Mouse (Mus musculus): ENCODE data around the gene Olfr324.
A peak's percentile ranks its signal among the peaks of the same experiment; 100 is the strongest.

Gene Olfr324

DNA sequence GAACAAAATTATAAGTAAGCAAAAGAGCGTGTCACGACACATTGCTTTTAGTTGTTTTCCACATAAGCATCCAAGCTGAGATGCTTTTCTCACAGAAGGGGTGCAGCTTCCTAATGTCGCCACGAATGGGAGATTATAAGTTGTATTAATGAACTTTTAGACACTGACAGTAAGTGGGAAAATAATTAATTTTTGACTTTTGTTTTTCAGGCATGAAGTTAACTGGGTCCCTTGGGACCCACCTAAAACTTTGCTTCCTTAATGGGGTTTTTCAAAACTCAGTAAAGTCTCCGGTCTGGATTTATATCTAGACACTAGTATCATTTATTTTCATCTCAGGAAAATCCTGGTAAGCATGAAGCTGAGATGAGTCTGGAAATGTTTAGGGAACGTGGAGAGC lies at the start of gene Olfr324:
TSS of gene Olfr324 (plus strand) at position 301 of the 400 bp plus-strand sequence.
- DNase-seq: no peak

GRCm38 (mm10) chr11:58546322-58546721 lies 48.6 kb upstream of the Olfr324 start, which contains the start of gene Olfr329-ps:
Gene Olfr329-ps (minus strand): TSS chr11:58546422.
- DNase-seq: no peak

DNA sequence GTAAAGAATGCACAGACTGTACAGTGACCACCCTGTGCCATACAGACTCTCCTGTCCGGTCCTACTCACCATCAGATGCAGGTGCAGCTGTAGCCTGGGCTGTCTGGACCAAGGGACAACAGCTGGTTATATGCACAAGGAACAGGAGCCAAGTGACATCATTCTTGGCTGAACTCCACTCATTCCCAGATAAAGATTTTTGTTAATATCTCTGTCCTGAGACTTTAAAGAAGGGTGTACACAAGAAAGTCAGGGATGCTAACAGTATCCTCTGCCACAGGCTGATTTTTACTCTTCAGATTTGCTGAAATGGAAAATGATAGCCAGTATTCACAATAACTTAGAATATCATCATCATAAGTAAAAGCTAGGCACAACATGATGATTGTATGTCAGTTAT lies 39.4 kb upstream of the Olfr324 start, which contains the start of gene Olfr328:
TSS of gene Olfr328 (minus strand) at position 101 of the 400 bp plus-strand sequence.
- DNase-seq: no peak

DNA sequence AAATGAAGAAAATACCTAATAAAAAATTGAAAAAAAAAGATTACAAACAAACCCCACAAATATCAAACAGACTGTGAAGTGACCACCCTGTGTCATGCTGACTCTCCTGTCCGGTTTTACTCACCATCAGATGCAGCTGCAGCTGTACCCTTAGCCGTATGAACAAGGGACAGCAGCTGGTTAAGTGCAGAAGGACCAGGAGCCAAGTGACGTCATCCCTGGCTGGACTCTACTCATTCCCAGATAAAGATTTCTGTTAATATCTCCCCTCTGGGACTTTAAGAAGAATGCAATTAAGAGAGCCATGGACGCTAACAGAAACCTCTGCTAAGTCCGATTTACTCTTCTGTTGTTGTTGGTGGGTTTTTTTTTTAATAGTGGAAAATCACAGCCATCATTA lies 24.5 kb upstream of the Olfr324 start, which contains the start of gene Olfr224:
TSS of gene Olfr224 (minus strand) at position 149 of the 400 bp plus-strand sequence.
- no peak for DNase-seq

GRCm38 (mm10) chr11:58577430-58577829 lies 17.5 kb upstream of the Olfr324 start, which contains the start of gene Olfr325:
Gene Olfr325 (plus strand): TSS chr11:58577730.
- DNase-seq: no peak

- no peak for DNase-seq
Observed at GRCm38 (mm10) chr11:58578636-58579035, 16.3 kb upstream of the Olfr324 start.

- DNase-seq: peak; percentile 31 to 32
Observed at GRCm38 (mm10) chr11:58587898-58588348, 7.0 kb upstream of the Olfr324 start.

DNA sequence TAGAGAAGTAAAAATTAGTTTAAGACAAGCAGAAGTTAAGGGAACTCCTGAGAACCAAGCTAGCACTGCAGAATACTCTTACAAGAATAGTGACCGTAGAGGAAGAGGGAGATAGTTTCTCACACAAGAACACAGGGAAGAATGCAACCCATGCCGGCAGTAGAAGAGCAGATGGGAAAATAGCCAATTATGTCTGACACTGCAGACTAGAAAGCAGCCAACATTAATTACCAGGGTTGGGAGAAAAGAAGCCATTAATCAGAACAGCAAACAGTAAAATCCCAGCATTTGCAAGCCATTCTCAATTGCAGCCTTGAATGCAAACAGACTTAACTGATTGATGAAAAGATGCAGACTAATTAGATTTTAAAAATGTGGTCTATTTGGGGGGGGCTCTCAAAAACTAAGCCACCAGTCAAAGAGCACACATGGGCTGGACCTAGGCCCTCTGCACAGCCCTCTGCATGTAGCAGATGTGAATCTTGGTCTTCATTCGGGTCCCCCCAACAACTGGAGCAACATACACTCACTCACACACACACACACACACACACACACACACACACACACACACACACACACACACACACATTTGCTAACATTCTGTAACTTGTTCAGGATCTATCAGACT lies 6.2 kb upstream of the Olfr324 start:
- no peak for DNase-seq

- no peak for DNase-seq
Observed at GRCm38 (mm10) chr11:58597837-58598236, 2.9 kb downstream of the Olfr324 start.

GRCm38 (mm10) chr11:58602062-58602461 lies 7.1 kb downstream of the Olfr324 start:
- no peak for DNase-seq

DNA sequence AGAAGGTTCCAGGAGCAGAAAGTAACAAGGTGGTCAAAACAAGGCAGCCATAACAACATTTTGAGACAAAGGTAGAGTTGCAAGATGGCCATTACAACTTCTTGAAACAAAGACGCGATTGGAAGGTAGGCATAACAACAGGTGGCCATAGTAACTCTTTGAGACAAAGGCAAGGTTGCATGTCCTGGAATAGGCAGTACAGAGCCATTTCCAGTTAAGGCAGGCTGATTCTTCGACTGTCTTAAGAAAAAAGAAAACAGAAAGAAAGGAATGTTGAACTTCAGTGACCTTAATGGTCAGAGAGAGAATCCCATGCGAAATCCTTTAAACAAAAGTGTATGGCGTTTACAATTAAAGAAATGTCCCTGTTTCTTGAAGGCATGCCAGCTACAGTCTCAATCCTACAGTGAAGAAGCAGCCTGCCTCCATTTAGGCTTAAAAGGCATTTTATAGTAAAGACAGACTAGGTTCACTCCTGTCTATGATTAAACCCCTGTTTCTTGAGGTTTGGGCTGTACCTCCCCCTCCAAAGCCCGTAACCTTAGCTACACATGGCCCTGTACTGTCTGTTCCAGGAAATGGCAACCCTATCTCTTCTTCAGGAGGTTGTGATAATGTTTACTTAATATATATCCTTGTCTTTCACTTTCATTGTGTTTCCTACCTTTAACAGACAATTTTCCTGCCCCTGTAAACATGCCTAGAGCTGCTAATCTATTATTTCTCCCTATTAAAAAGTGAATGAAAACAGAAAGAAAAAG lies 8.1 kb downstream of the Olfr324 start:
- DNase-seq: no peak

- no peak for DNase-seq
Observed at GRCm38 (mm10) chr11:58604688-58605087, 9.8 kb downstream of the Olfr324 start.

- no peak for DNase-seq
Observed at GRCm38 (mm10) chr11:58605228-58605627, 10.3 kb downstream of the Olfr324 start.

DNA sequence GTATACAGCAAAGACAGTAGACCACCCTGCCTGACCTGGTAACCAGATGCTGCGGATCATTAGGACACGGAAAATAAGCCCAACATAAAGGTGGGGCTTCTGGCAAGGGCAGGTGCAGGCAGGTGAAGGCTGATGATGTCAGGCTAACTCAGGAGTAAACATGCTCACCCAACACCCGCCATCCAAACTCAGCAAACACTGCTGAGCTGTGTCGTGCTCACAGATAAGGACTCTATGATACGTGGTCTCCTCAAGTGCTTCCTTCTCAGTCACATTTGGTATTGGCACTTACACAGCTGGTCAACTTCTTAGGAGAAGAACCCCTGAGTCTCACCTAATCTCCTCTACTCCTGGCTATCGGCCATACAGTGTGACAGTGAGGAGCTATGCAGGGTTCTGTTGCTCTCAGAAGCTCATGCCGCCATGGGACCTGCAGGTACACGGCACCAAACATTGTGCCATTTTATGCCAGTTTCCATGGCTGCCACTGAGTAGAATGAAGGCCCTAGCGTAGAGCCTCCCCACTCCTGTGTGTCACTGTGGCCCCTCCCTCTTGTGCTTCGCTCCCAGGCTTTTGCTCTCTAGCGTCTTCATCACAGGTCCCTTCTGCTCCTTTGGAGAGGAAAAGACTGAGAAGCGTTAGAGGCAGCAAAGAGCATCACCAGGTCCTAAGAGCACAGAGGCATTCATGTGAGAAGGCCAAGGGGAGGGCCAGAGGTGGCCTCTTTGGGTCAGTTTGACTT lies 11.4 kb downstream of the Olfr324 start:
- DNase-seq: no peak

DNA sequence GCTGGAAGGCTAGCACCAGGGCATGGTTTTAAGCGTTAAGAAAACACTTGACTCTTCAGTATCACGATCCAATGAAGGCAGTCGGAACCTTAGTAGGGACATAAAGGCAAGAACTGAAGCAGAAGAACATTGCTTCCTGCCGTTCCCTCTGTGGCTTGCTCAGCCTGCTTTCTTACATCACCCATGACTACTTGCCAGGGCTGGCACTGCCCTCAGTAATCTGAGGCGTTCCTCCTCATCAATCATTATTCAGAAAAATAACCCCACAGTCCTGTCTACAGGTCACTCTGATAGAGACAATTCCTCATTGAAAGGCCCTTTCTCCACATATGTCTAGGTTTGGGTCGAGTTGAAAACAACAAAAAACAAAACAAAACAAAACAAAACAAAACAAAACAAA lies 12.1 kb downstream of the Olfr324 start:
- DNase-seq: no peak

DNA sequence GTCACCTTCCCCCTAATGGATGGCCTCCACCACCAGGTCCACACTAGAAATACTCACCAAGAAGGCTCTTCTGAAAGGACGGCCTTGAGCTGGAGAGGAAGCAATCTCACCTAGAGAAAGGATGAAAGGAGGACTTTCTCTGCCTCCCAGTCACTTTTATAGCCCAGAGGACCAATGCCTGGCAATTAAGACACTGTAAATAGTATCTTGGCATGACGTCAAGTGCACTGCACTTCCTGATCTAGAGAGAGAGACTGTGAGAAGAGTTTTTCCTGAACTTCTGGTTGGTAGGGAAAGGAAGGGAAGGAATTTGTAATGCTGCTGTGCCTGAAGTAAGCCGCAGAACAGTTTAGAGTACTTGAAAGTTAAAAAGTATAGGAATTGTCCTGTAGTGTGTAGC lies 18.4 kb downstream of the Olfr324 start:
- DNase-seq: no peak

DNA sequence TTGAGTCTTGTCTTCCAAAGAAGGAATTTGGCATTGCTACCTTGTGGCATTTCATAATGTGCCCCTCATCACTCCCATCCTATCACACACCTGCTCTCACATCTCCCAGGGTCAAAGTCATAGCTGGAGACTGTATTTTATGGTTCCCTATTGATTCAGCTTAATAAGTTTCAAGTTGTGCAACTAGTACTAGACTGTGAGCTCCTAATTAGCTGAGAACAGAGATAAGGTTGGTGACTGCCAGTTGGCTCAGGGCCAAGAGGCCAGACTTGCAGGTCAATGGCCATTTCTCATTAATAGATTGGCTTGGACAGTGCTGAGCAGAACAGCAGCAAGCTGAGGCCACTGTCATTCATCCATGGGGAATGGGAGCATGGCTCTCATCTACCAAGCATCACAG lies 19.6 kb downstream of the Olfr324 start:
- peak in 1 of 2 experiments; percentile 7 for DNase-seq

- DNase-seq: no peak
Observed at GRCm38 (mm10) chr11:58615975-58616374, 21.1 kb downstream of the Olfr324 start, which contains the start of gene 2210407C18Rik. Gene 2210407C18Rik (minus strand): TSS chr11:58616075.

GRCm38 (mm10) chr11:58618369-58618768 lies 23.5 kb downstream of the Olfr324 start:
- no peak for DNase-seq

DNA sequence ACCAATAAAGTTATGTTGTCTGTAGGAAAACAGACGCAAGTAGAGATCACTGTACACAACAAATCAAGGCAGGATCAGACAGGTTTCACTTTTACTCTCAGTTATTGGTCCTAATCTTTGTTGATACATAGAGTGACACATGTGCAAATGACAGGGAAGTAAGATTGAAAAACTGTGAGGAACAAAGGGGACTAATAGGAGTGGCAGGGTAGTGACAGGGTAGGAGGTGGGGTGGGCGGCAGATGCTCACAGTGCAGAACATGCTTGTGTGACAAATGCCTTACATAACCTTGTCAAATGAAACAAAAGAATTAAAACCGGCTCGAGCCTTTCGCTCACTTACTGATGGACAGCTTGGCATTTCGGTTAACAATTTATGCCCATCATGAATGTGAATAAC lies 23.9 kb downstream of the Olfr324 start:
- no peak for DNase-seq

GRCm38 (mm10) chr11:58626146-58626545 lies 31.2 kb downstream of the Olfr324 start:
- no peak for DNase-seq

GRCm38 (mm10) chr11:58630401-58630800 lies 35.5 kb downstream of the Olfr324 start, which contains the start of gene Olfr323:
Gene Olfr323 (minus strand): TSS chr11:58630501.
- DNase-seq: no peak

DNA sequence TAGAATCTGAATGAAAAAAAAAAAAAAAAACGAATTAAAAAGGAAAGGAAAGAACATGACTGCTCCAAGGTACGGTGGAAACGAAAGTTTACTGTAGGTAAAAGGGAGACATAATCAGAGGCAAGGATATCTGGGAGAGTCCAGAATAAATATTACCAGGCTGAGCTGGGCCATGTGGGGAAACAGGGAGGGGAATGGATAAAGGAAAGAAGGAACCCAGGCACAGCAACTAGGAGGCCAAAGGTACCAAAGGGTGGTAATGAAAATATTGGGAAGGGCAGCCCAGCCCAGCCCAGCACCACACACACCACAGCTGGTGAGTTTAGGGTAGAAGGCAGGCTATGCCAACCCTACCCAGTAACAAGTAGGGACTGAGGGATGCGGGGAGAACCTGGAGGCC lies 40.0 kb downstream of the Olfr324 start:
- DNase-seq: no peak
